Mouse (Mus musculus) kidney, adult 2 months (tissue): ENCODE measurements around the gene Gabbr2. TPM values are rescaled to one million over a fixed set of nuclear protein-coding genes. Genes with fewer than 3 reads are reported as not detected.

Source experiments
- DNase-seq: peaks from one replicate; pipeline ENCODE4 v3.0.0; 2021
- H3K27ac ChIP-seq: fragments of 200-500 bp; 2 replicates; pipeline ENCODE4 v1.5.1; 2012; ENCODE audit warnings: low read depth, low read length, control low read depth, inconsistent platforms; ENCODE audit not compliant: insufficient read depth
- H3K27me3 ChIP-seq: fragments of 200-500 bp; replicated peaks from 2 replicates; pipeline ENCODE4 v1.6.1; 2012; ENCODE audit warnings: mild to moderate bottlenecking, moderate library complexity, low read length, inconsistent platforms; ENCODE audit not compliant: control insufficient read depth, insufficient read depth
- H3K36me3 ChIP-seq: fragments of 200-500 bp; 2 replicates; pipeline ENCODE4 v1.6.1; 2012; ENCODE audit warnings: mild to moderate bottlenecking, moderate library complexity, low read length, inconsistent platforms; ENCODE audit not compliant: control insufficient read depth, insufficient read depth
- H3K4me1 ChIP-seq: fragments of 200-500 bp; 2 replicates; pipeline ENCODE4 v1.6.1; 2011; ENCODE audit warnings: low read length; ENCODE audit not compliant: control insufficient read depth, insufficient read depth
- H3K4me3 ChIP-seq: fragments of 200-500 bp; 2 replicates; pipeline ENCODE4 v1.5.1; 2011; ENCODE audit warnings: mild to moderate bottlenecking, low read depth, low read length, control low read depth; ENCODE audit not compliant: insufficient read depth
- CTCF ChIP-seq: fragments of 200-500 bp; conservative IDR thresholded peaks from 2 replicates; pipeline ENCODE4 v1.5.1; 2011; ENCODE audit warnings: low read depth, mild to moderate bottlenecking, control low read depth, low read length, moderate library complexity, mixed read lengths; ENCODE audit not compliant: insufficient read depth, insufficient read length
- POLR2A ChIP-seq: fragments of 200-500 bp; IDR thresholded peaks from one replicate; pipeline ENCODE4 v1.6.1; 2011; ENCODE audit warnings: low read depth, low read length, control low read depth
- WGBS: fragments of 180-500 bp; shearing (Covaris S2); methylation state at CpG from one replicate; pipeline ENCODE4 v1.1.7; 2018; 5-methylcytosine and 5-hydroxymethylcytosine counted together
- polyA plus RNA-seq: library from polyadenylated mRNA; depleted of rRNA; stranded (reverse); fragments of >200 nt; gene quantifications from 2 replicates; pipeline ENCODE4 v1.2.3, GENCODE M21; 2012

Gabbr2 gene
- polyA plus RNA-seq, 1 experiment, result 0.28 TPM

DNA sequence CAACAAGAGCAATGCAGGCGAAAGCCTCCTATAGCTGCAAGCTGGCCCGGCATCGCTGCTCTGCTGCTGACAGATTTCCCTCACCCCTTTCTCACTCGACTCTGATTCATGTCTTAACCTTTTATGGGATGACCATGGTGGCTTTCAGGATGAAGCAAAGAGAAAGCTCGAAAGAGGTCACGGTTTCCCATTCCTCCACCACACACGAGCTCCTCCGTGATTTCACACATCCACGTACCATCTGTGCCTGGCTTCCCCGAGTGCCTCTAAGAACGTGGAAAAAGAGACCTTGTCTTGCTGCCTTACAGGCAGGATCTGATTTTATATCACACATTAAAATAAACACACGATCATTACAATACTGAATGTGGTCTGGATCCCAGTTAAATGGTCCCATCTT is 220.6 kb downstream of the Gabbr2 start:
- DNase-seq, result no peak
- TF ChIP-seq POLR2A (no peak), CTCF (no peak)
- WGBS, result 82% methylated on average over 12 of the region's 12 CpGs

DNA sequence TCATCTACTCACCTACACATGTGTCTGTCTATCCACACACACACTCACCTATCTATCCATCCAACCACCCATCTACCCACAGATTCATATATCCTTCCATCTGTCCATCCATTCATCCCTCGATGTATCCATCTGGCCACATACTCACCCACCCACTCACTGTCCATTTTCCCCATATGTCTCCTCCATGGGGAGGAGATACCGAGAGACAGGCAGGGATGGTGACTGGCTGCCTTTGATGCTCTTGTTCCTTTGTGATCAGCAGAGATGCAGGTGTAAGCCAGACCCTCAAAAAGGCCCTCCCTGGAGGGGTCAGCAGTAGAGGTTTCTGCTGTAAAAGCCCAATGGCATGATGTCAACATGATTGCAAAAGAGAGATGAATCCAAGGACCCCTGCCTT is 221.0 kb downstream of the Gabbr2 start:
- no peaks in the 10 kb centered on the region for H3K36me3 ChIP-seq
- H3K27me3 ChIP-seq, result no peaks in the 10 kb centered on the region
- WGBS, result 91% methylated on average over 2 of the region's 2 CpGs
- TF ChIP-seq POLR2A, result no peak
- no peak for TF ChIP-seq CTCF
- no peak overlapping the region for H3K4me3 ChIP-seq
- DNase-seq, result no peak
- no peaks in the 10 kb centered on the region for H3K4me1 ChIP-seq
- no peak overlapping the region for H3K27ac ChIP-seq

More for the DNA sequence above, 220.6 kb downstream of the Gabbr2 start:
- Histone ChIP-seq H3K27me3 (no peaks in the 10 kb centered on the region), H3K4me1 (no peaks in the 10 kb centered on the region), H3K36me3 (no peaks in the 10 kb centered on the region), H3K4me3 (no peak overlapping the region), H3K27ac (no peak overlapping the region)

DNA sequence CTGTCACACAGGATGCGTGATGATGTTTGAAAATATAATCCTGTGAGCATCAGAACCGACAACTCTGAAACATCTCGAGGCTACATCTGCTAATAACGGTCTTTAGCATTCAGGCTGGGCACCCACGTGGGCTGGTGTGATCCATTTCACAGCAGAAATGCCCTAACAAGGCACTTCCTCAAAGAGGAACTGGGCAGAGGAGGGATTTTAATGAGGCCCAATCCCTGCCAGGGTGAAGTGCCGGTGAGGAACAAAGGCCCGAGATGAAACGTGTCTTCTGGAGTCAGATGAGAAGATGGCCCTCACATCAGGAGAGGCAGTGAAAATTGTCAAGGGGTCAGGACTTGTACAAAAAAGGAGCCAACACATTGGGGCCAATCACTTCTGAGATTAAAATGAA is 221.6 kb downstream of the Gabbr2 start:
- Histone ChIP-seq H3K27ac (no peak overlapping the region), H3K27me3 (no peaks in the 10 kb centered on the region), H3K4me3 (no peak overlapping the region), H3K4me1 (no peaks in the 10 kb centered on the region), H3K36me3 (no peaks in the 10 kb centered on the region)
- WGBS, result 78% methylated on average over 8 of the region's 8 CpGs
- no peak for DNase-seq
- no peak for TF ChIP-seq POLR2A
- no peak for TF ChIP-seq CTCF

DNA sequence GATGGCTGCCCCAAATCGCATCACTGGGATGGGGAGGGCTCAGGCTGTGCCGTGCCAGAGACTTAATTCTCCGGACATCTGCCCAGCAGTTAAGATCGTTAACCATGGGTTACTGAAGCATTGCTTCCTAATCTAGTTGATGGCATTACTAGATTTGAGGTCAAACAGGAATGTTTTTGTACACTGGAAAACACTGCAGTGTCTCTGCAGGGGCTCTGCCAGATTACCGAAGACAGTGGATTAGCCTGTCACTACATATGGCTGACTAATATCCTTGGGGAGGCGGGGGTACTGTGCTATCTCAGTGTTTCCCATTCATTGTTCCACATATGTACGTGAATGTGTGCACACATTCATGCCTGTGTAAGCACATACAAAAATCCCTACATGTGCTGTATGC is 225.3 kb downstream of the Gabbr2 start:
- H3K4me3 ChIP-seq, result no peak overlapping the region
- no peaks in the 10 kb centered on the region for H3K36me3 ChIP-seq
- TF ChIP-seq POLR2A (no peak), CTCF (no peak)
- H3K4me1 ChIP-seq, result no peaks in the 10 kb centered on the region
- no peaks in the 10 kb centered on the region for H3K27me3 ChIP-seq
- 59% methylated on average over 7 of the region's 7 CpGs for WGBS
- DNase-seq, result no peak
- H3K27ac ChIP-seq, result no peak overlapping the region

DNA sequence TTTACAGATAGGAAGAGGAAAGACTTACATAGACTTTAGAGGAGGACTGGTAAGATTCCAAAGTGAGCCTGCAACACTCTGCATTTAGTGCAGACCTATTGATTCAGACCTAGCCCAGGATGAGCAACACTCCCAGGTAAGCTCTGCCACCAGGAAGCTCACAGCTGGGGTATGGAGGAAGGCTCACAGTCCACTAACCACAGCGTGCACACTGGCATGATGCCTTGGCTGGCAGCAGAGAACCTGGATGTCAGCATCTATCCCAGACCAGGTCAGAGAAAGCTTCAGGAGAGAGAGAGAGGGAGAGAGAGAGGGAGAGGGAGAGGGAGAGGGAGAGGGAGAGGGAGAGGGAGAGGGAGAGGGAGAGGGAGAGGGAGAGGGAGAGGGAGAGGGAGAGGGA is 231.8 kb downstream of the Gabbr2 start:
- TF ChIP-seq CTCF, result no peak
- TF ChIP-seq POLR2A, result no peak
- DNase-seq, result no peak
- WGBS, result 46% methylated on average over 1 of the region's 1 CpGs

DNA sequence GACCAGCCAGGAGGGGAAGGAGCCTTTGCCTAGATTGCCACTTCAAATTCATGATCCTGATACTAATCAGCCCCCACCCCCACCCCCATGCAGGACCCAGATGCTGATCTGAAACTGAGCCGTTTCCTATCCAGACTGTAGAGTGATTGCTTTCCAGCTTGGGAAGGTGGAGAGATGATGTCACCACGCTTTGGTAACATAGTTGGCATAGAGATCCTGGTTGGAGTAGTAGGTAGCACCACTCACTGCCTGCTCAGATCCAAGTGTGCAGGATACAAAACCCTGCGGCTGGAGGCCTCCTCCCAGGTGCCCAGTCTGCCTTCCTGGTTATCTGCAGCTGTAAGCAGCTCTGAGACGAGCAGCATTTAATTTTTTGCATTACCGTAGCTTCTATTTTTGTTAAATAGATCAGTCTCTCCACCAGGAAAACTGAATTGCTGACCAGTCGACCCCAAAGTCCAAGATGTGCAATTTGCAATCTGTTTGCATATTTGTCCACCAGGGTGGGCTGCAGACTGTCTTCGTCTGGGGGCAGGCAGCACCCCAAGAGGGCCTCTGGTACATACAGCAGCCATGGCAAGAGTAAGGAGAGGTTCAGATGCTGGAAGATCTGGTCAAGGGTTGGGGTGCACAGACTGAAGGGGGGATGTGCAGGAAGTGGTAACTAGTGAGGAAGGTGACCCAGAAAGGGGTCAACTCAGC is 233.2 kb downstream of the Gabbr2 start:
- H3K27ac ChIP-seq, result no peak overlapping the region
- no peaks in the 10 kb centered on the region for H3K27me3 ChIP-seq
- TF ChIP-seq POLR2A (no peak), CTCF (no peak)
- H3K4me1 ChIP-seq, result no peaks in the 10 kb centered on the region
- H3K4me3 ChIP-seq, result no peak overlapping the region
- H3K36me3 ChIP-seq, result no peaks in the 10 kb centered on the region
- WGBS, result 64% methylated on average over 7 of the region's 7 CpGs
- no peak for DNase-seq

More for the DNA sequence above, 231.8 kb downstream of the Gabbr2 start:
- no peak overlapping the region for H3K4me3 ChIP-seq
- no peaks in the 10 kb centered on the region for H3K4me1 ChIP-seq
- H3K27ac ChIP-seq, result no peak overlapping the region
- no peaks in the 10 kb centered on the region for H3K27me3 ChIP-seq
- no peaks in the 10 kb centered on the region for H3K36me3 ChIP-seq

DNA sequence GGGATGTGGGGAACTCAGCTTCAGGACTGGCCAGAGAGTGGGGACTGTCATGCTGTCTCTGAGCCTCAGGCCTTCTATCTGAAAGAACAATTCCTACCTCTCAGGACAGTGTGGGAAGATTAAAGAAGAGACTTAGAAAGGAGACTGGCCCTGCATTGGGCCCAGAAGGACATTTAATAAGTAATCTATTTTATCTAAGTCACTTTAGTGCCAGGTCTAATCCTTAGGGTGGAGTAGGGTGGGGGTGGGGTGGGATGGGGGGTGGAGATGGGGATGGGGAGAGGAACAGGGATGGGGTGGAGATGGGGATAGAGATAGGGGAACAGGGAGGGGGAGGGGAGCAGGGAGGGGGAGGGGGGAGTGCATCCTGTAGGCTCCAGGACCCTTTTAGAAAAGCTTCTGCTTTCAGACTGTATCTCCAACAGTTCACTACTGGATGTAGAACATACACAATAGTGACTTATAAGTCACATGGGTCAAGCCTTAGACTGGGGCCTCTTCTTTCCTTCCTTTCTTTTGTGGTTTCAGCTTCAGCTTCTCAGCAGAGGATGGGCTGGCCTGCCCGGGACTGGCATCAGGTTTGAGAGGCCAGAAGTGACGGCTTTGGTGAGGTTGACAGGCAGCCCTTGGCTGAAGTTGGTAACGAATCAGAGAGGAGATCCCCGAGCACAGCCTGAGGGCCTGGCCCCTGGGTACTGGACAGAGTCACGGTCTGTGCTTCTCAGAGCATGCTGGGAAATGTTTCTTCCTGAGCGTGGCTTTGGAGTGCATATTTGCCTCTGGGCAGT is 237.1 kb downstream of the Gabbr2 start:
- no peaks in the 10 kb centered on the region for H3K36me3 ChIP-seq
- WGBS, result 28% methylated on average over 6 of the region's 6 CpGs
- H3K27ac ChIP-seq, result no peak overlapping the region
- no peak overlapping the region for H3K4me3 ChIP-seq
- no peaks in the 10 kb centered on the region for H3K27me3 ChIP-seq
- TF ChIP-seq CTCF, result no peak
- TF ChIP-seq POLR2A, result no peak
- no peaks in the 10 kb centered on the region for H3K4me1 ChIP-seq
- DNase-seq, result peak; percentile 3
